Mouse (Mus musculus): ENCODE results near the gene Foxp1. TPM values are rescaled to one million over a fixed set of nuclear protein-coding genes. Genes with fewer than 3 reads are reported as not detected.

Gene Foxp1
- polyA plus RNA-seq, 1 experiment from 2014 or later = 66.8 TPM

- no peak overlapping the region for H3K9ac ChIP-seq
- no peak for ATAC-seq (replicated peaks; ENCODE audit: insufficient number of reproducible peaks, insufficient read depth, low FRiP score, low read depth)
- no peaks in the 10 kb centered on the region for H3K36me3 ChIP-seq
- no peak overlapping the region for H3K4me3 ChIP-seq
- no peaks in the 10 kb centered on the region for H3K9me3 ChIP-seq (replicated peaks)
- H3K4me1 ChIP-seq (replicated peaks) = peaks cover 58% of the 10 kb centered on the region
- 51% methylated on average over 13 of the region's 13 CpGs for WGBS
- peak overlapping the region; percentile 43 for H3K27ac ChIP-seq
- peak overlapping the region; percentile 35; the same call in 1 of the 2 replicates for H3K4me2 ChIP-seq
- H3K27me3 ChIP-seq = no peaks in the 10 kb centered on the region
Measured at GRCm38 (mm10) chr6:99264192-99265093, 258.1 kb downstream of the Foxp1 start.

GRCm38 (mm10) chr6:99263886-99264185 lies 258.7 kb downstream of the Foxp1 start:
- no peaks in the 10 kb centered on the region for H3K9me3 ChIP-seq (replicated peaks)
- peaks cover 58% of the 10 kb centered on the region for H3K4me1 ChIP-seq (replicated peaks)
- H3K4me3 ChIP-seq = no peak overlapping the region
- 50% methylated on average over 2 of the region's 2 CpGs for WGBS
- H3K27ac ChIP-seq = peak overlapping the region; percentile 43
- no peaks in the 10 kb centered on the region for H3K36me3 ChIP-seq
- H3K4me2 ChIP-seq = peak overlapping the region; percentile 35
- H3K27me3 ChIP-seq = no peaks in the 10 kb centered on the region
- ATAC-seq (replicated peaks; ENCODE audit: insufficient number of reproducible peaks, insufficient read depth, low FRiP score, low read depth) = no peak
- H3K9ac ChIP-seq = no peak overlapping the region

GRCm38 (mm10) chr6:99263061-99263885 lies 259.2 kb downstream of the Foxp1 start:
- Histone ChIP-seq H3K9ac (no peak overlapping the region), H3K27ac (peak overlapping the region; percentile 43; the same call in 1 of the 2 replicates), H3K4me3 (no peak overlapping the region), H3K36me3 (no peaks in the 10 kb centered on the region), H3K4me2 (peak overlapping the region; percentile 35), H3K4me1 (replicated peaks) (peaks cover 55% of the 10 kb centered on the region), H3K9me3 (replicated peaks) (no peaks in the 10 kb centered on the region), H3K27me3 (no peaks in the 10 kb centered on the region)
- ATAC-seq (replicated peaks; ENCODE audit: insufficient number of reproducible peaks, insufficient read depth, low FRiP score, low read depth) = no peak
- 26% methylated on average over 11 of the region's 12 CpGs for WGBS

- no peak overlapping the region for H3K9ac ChIP-seq
- no peak for ATAC-seq (replicated peaks; ENCODE audit: insufficient number of reproducible peaks, insufficient read depth, low FRiP score, low read depth)
- no peaks in the 10 kb centered on the region for H3K9me3 ChIP-seq (replicated peaks)
- no peak overlapping the region for H3K27ac ChIP-seq
- H3K4me1 ChIP-seq (replicated peaks) = peaks cover 52% of the 10 kb centered on the region
- H3K4me2 ChIP-seq = no peak overlapping the region
- H3K4me3 ChIP-seq = no peak overlapping the region
- no peaks in the 10 kb centered on the region for H3K36me3 ChIP-seq
- H3K27me3 ChIP-seq = no peaks in the 10 kb centered on the region
- 33% methylated on average over 4 of the region's 4 CpGs for WGBS
Measured at GRCm38 (mm10) chr6:99261737-99262130, 260.8 kb downstream of the Foxp1 start.

- ATAC-seq (replicated peaks; ENCODE audit: insufficient number of reproducible peaks, insufficient read depth, low FRiP score, low read depth) = no peak
- no peak overlapping the region for H3K9ac ChIP-seq
- H3K27ac ChIP-seq = no peak overlapping the region
- H3K4me2 ChIP-seq = no peak overlapping the region
- peaks cover 46% of the 10 kb centered on the region for H3K4me1 ChIP-seq (replicated peaks)
- 63% methylated on average over 11 of the region's 11 CpGs for WGBS
- H3K4me3 ChIP-seq = no peak overlapping the region
- H3K27me3 ChIP-seq = no peaks in the 10 kb centered on the region
- no peaks in the 10 kb centered on the region for H3K36me3 ChIP-seq
- no peaks in the 10 kb centered on the region for H3K9me3 ChIP-seq (replicated peaks)
Measured at GRCm38 (mm10) chr6:99260941-99261736, 261.4 kb downstream of the Foxp1 start.

GRCm38 (mm10) chr6:99258346-99258745 lies 264.2 kb downstream of the Foxp1 start:
- H3K4me1 ChIP-seq (replicated peaks) = peaks cover 21% of the 10 kb centered on the region
- WGBS = 75% methylated on average over 5 of the region's 5 CpGs
- no peaks in the 10 kb centered on the region for H3K36me3 ChIP-seq
- no peak overlapping the region for H3K9ac ChIP-seq
- ATAC-seq (replicated peaks; ENCODE audit: insufficient number of reproducible peaks, insufficient read depth, low FRiP score, low read depth) = no peak
- no peaks in the 10 kb centered on the region for H3K27me3 ChIP-seq
- H3K9me3 ChIP-seq (replicated peaks) = no peaks in the 10 kb centered on the region
- H3K27ac ChIP-seq = no peak overlapping the region
- H3K4me2 ChIP-seq = no peak overlapping the region
- H3K4me3 ChIP-seq = no peak overlapping the region

GRCm38 (mm10) chr6:99257676-99258075 lies 264.8 kb downstream of the Foxp1 start:
- peaks cover 20% of the 10 kb centered on the region for H3K4me1 ChIP-seq (replicated peaks)
- H3K4me3 ChIP-seq = no peak overlapping the region
- H3K9ac ChIP-seq = no peak overlapping the region
- no peak for ATAC-seq (replicated peaks; ENCODE audit: insufficient number of reproducible peaks, insufficient read depth, low FRiP score, low read depth)
- 74% methylated on average over 2 of the region's 2 CpGs for WGBS
- H3K9me3 ChIP-seq (replicated peaks) = no peaks in the 10 kb centered on the region
- no peak overlapping the region for H3K4me2 ChIP-seq
- no peaks in the 10 kb centered on the region for H3K36me3 ChIP-seq
- no peak overlapping the region for H3K27ac ChIP-seq
- H3K27me3 ChIP-seq = no peaks in the 10 kb centered on the region

- 69% methylated on average over 8 of the region's 8 CpGs for WGBS
Measured at GRCm38 (mm10) chr6:99253331-99253730, 269.2 kb downstream of the Foxp1 start.

GRCm38 (mm10) chr6:99252816-99253215 lies 269.7 kb downstream of the Foxp1 start:
- Histone ChIP-seq H3K36me3 (no peaks in the 10 kb centered on the region), H3K4me2 (no peak overlapping the region), H3K27ac (no peak overlapping the region), H3K9ac (no peak overlapping the region), H3K4me3 (no peak overlapping the region), H3K4me1 (replicated peaks) (peaks cover 12% of the 10 kb centered on the region), H3K9me3 (replicated peaks) (no peaks in the 10 kb centered on the region), H3K27me3 (no peaks in the 10 kb centered on the region)
- no peak for ATAC-seq (replicated peaks; ENCODE audit: insufficient number of reproducible peaks, insufficient read depth, low FRiP score, low read depth)
- WGBS = 78% methylated on average over 5 of the region's 5 CpGs

More at GRCm38 (mm10) chr6:99253331-99253730, 269.2 kb downstream of the Foxp1 start:
- Histone ChIP-seq H3K9me3 (replicated peaks) (no peaks in the 10 kb centered on the region), H3K9ac (no peak overlapping the region), H3K36me3 (no peaks in the 10 kb centered on the region), H3K4me1 (replicated peaks) (peaks cover 12% of the 10 kb centered on the region), H3K4me3 (no peak overlapping the region), H3K27me3 (no peaks in the 10 kb centered on the region), H3K4me2 (no peak overlapping the region), H3K27ac (no peak overlapping the region)
- ATAC-seq (replicated peaks; ENCODE audit: insufficient number of reproducible peaks, insufficient read depth, low FRiP score, low read depth) = no peak

GRCm38 (mm10) chr6:99251924-99252323 lies 270.6 kb downstream of the Foxp1 start:
- Histone ChIP-seq H3K4me2 (no peak overlapping the region), H3K27ac (peak overlapping the region; percentile 32)
- ATAC-seq (replicated peaks; ENCODE audit: insufficient number of reproducible peaks, insufficient read depth, low FRiP score, low read depth) = no peak

GRCm38 (mm10) chr6:99251222-99251621 lies 271.3 kb downstream of the Foxp1 start:
- H3K36me3 ChIP-seq = no peaks in the 10 kb centered on the region
- no peaks in the 10 kb centered on the region for H3K9me3 ChIP-seq (replicated peaks)
- peak overlapping the region; percentile 52 for H3K27ac ChIP-seq
- peak overlapping the region; percentile 3; the same call in 1 of the 2 replicates for H3K4me2 ChIP-seq
- H3K4me3 ChIP-seq = no peak overlapping the region
- no peaks in the 10 kb centered on the region for H3K27me3 ChIP-seq
- WGBS = 47% methylated on average over 3 of the region's 3 CpGs
- 0 out of 2 replicates have a peak, but pooled peaks have one; percentile 47 for ATAC-seq (replicated peaks; ENCODE audit: insufficient number of reproducible peaks, insufficient read depth, low FRiP score, low read depth)
- no peak overlapping the region for H3K9ac ChIP-seq
- peaks cover 12% of the 10 kb centered on the region for H3K4me1 ChIP-seq (replicated peaks)

More at GRCm38 (mm10) chr6:99251924-99252323, 270.6 kb downstream of the Foxp1 start:
- H3K27me3 ChIP-seq = no peaks in the 10 kb centered on the region
- WGBS = 81% methylated on average over 4 of the region's 4 CpGs
- H3K9ac ChIP-seq = no peak overlapping the region
- H3K4me1 ChIP-seq (replicated peaks) = peaks cover 12% of the 10 kb centered on the region
- no peaks in the 10 kb centered on the region for H3K9me3 ChIP-seq (replicated peaks)
- H3K36me3 ChIP-seq = no peaks in the 10 kb centered on the region
- H3K4me3 ChIP-seq = no peak overlapping the region
